Mouse (Mus musculus): Measurements from ENCODE around the gene Dock9.

Dock9 gene

DNA sequence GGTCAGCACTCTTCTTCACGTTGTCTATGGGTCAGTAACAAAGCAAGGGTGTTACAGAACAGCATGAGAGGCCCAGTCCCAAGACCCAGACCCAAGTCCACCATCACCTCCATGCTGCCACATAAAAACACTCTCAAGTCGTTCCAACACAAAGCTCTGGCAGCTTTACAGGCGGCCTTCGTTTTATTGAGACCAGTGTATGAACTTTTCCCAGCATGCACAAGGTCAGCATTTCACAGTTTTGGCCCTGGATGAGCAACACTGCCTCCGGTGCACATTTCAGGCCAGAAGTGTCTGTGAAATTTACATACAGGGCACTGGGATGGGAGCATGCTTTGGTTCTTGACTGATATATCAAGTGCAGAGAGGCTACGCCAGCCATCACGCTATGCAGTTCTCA, 6.5 kb downstream of the Dock9 start:
- peak; percentile 71 for DNase-seq

DNA sequence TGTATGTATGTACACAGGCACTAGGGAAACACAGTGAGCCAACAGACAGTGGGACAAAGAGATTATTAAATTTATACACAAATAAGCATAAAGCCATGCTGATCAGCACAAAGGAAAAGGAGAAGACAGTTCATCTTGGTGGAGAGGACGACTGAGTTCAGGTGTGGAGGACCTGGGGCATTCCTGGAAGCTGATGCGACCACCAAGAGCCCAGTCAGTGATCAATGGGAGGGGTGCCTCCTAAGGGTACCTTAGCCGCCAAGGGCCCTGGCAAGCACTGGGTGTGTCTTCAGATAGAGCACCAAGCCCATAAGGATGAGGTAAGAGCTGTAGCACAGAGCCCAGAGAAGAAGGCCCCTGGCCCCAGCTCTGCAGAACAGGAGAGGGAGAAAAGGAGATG, 8.4 kb downstream of the Dock9 start:
- DNase-seq = peak; percentile 57

DNA sequence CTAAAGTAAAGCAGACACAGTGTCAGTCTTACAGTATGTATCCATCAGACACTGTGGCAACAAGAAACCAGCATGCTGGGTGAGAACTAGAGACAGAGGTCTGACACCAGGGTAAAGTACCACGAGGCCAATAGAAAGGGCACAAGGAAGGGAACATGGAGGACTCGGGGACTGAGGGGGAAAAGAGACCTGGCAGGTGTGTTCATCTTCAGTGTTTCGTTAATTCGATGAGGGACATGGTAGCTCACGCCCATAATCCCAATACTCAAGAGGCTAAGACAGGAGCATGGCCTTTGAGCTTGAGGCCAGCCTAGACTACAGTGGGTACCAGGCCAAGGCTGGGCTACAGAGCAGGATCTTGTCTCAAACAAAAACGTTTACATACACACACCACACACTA, 9.2 kb downstream of the Dock9 start:
- peak; percentile 51 for DNase-seq

- peak; percentile 83 for DNase-seq
Measured at GRCm38 (mm10) chr14:121787430-121787829, 10.2 kb downstream of the Dock9 start.

GRCm38 (mm10) chr14:121786900-121787299, 10.7 kb downstream of the Dock9 start:
- DNase-seq = no peak

DNA sequence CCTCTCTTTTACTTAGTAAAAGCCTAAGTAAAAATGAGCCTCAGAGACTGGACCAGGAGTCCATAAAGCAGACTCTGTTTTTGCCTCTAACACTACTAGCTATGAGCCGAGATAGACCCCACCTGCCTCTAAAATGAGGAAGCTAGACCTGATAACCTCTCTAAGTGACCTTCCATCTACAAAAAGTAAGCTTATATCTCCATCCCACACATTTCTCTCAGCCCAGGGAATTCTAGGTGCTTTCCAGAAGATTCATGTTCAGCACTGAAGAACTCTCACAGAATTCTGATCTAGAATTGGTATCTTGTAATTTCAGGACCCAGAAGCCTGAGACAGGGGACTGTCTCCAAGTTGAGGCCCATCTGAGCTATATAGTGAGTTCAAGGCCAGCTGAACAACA, 12.2 kb downstream of the Dock9 start:
- DNase-seq = peak; percentile 25

GRCm38 (mm10) chr14:121780942-121781531, 16.6 kb downstream of the Dock9 start:
- DNase-seq = peak; percentile 98

GRCm38 (mm10) chr14:121780144-121780913, 17.3 kb downstream of the Dock9 start:
- DNase-seq = peak; percentile 91

DNA sequence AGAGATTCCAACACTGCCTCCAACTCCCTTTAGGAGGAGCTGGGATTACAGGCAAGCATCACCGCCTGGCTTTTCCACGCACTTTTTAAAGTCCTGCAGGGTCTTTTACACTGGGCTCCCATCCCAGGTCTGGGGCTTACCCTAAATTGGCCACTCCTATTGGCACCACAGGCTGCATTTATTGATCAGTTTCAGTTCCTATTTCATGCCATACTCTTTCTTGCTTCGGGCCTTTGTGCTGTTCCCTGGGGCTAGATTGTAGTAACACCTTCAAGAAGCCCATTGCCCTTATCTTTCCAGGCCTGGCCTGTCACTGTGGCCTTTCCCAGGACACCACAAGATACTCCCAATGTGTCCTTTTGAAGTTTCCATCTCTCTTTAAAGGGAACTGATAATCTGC, 18.0 kb downstream of the Dock9 start:
- DNase-seq = peak; percentile 81

GRCm38 (mm10) chr14:121777279-121777831, 20.3 kb downstream of the Dock9 start:
- DNase-seq = peak; percentile 36

- DNase-seq = no peak
Measured at GRCm38 (mm10) chr14:121776749-121777148, 20.9 kb downstream of the Dock9 start.

- no peak for DNase-seq
Measured at GRCm38 (mm10) chr14:121762021-121762452, 35.6 kb downstream of the Dock9 start.

- no peak for DNase-seq
Measured at GRCm38 (mm10) chr14:121760403-121760802, 37.2 kb downstream of the Dock9 start.

- DNase-seq = peak; percentile 88
Measured at GRCm38 (mm10) chr14:121754110-121754509, 43.5 kb downstream of the Dock9 start.

DNA sequence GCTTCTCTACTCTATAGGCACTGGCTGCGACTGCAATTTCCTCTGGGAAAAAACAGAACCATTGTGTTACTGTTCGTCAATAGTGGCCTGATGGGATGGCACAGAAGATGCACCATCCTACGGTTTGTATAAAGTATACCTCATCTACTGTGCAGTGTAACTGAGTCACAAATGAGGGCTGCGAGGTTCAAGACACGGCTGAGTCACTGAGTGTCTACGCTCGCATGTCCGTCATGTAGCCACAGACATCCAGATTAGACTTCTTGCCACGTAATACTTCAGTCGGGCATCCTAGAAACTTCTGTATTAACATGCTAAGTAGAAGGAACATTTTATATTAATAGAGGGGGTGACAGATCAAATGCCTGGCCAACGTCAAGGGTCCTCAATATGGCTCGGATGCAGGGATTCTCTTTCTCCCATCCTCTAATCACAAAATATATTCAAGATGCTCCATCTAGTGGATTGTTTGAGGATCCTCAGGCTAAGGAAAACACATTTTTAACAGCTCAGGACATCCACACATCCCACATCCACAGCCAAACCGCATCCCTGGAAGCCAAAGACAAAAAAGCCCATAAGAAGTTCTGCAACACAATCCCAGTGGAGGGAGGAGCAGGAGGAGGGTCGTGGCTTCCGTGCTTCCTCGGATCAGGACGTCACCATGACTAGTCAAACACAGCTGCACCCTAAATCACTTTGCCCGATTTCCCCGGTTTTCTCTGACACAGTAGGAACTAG, 44.8 kb downstream of the Dock9 start:
- peak; percentile 92 for DNase-seq

DNA sequence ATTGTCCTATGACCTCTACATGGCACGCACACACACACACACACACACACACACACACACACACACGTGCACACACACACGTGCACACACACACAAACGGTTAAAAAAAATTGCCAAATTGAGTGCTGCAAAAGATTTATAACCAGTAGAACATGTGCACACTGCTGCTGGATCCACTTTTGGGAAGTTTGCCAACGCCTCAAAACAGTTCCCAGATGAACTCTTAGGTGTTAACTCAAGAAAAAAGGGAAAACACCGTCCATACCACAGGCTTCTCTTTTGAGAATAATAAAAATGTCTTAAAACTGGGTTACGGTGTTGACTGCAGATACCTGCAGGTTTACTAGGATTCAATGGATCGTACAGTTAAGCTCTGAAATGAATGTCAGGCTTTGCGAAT, 48.0 kb downstream of the Dock9 start:
- no peak for DNase-seq

DNA sequence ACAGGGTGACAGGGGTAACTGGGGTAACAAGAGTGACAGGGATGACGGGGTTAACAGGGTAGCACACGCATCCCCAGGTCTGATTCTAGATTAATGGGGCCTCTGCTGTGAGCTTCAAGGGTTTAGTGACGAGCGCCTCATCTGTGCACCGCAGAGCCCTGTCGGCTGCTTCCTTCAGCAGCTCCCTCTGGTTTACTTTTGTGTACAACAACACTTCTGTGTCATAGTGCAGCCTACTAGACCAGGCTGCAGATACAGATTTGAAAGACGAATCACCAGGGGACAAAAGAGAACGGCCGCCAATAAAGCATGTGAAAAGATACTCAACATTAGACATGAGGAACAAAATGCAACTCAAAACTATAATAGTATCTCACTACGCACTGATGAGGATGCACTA, 48.6 kb downstream of the Dock9 start:
- no peak for DNase-seq

DNA sequence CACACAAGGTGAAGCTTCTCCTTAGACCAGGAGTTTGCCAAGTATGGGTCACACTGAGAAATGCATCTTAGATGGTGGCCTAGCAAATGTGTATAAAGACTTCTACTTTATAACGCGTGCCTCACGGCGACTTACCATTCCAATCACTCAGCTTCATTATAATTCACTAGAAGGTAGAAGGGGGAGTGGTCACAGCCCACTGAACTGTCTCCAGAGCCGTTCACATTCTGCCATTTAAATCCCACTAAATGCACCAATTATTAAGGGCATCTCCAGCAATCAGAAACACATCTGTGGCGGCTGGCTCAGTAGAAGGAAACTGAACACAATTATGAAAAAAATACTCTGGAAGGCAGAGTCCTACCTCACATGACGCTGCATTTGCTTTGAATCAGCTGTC, 50.3 kb downstream of the Dock9 start:
- DNase-seq = no peak

DNA sequence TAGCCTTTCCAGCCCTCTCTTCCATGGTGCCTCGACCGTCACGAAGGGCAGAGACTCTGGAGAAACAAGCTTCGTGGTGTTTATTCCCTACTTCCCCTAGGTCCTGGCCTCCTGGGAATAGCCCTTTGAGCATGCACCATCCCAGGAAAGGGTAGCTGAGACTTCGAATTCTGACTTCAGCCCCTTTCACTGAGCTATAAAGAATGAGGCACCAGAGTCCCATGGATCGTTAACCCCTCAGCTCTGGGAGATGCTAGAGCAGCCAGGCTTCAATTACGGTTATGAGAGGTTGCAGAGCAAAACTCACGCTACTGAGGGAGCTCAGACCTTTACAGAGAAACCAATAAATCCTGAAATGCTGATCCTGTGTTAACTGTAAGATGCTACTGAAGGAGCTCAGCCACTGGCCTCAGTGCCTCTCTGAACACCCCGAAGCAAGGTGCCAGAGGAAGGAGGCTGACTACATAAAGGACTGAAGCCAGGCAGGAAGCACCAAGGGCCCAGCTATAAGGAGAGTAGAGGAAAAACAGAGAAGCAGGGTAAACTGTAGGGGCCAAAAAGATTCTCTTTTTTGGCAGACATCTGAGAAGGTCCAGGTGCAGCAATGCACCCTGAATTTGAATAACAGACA, 53.7 kb downstream of the Dock9 start:
- DNase-seq = peak; percentile 80

GRCm38 (mm10) chr14:121738431-121739403, 58.9 kb downstream of the Dock9 start:
- no peak for DNase-seq

- no peak for DNase-seq
Measured at GRCm38 (mm10) chr14:121737277-121737676, 60.4 kb downstream of the Dock9 start.

DNA sequence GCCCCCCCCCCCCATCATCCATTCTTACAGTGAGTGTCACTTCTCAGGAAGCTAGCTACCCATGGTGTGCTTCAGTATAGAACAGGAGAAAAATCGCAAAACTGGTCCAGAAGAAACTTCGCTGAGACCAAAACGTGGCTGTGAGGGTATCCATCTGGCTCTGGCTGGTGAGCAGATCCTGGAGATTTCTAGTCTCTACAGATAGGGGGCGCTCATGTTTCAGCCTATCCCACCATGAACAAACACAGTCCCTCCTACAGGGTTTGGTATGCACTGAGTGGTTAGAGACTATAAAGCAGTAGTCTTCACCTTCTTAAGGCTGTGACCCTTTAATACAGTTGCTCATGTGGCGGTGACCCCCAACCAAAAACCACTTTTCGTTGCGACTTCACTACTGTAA, 62.0 kb downstream of the Dock9 start:
- DNase-seq = no peak

All from heart, adult 11 months (tissue).